Mouse (Mus musculus): ENCODE measurements around the gene Rpl22l1.

Rpl22l1 gene

DNA sequence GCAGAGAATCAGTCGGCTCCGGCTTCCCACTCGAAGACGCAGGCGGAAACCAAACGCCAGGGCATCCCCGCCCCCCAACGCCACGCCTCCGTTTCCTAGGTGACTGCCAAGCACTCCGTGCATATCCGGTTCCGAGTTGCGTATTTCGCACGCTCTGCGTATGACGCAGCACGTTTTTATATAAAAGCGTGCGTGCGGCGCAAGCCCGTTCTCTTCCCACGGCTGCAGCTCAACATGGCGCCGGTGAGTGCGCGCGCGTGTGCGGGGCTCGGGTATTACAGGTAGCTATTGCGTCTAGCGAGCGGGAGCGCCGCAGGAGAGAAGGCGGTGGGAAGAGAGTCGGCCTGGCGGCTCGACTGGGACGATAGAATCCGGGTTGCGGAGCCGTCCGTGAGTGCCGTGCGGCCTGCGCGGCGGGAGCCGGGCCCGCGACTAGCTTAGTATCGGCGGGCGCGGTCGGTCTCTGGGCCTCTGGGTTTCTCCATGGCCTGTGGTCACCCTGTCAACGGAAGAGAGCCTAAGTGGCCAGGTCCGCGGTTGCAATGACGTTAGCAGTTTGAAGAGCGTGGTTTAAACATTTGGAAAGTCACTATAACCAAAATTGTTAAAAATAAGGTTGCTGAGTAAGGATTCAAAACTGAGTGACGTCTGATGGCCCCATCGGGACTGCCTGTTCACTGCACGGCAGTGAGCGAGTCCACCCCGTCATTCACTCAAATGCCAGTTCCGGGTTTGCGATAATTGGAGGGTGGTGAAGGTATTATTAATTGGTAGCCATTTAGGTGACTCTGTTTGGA lies at the start of gene Rpl22l1:
Gene Rpl22l1 (plus strand): TSS at position 136 of the 797 bp plus-strand sequence.
- WGBS, result under 1% methylated on average over 72 of the region's 72 CpGs

GRCm38 (mm10) chr3:28755477-28755876 lies 49.8 kb upstream of the Rpl22l1 start:
- WGBS, result 85% methylated on average over 7 of the region's 7 CpGs

GRCm38 (mm10) chr3:28761225-28761789 lies 43.9 kb upstream of the Rpl22l1 start:
- 62% methylated on average over 8 of the region's 8 CpGs for WGBS

- WGBS, result 91% methylated on average over 4 of the region's 4 CpGs
Observed at GRCm38 (mm10) chr3:28766935-28767334, 38.3 kb upstream of the Rpl22l1 start.

DNA sequence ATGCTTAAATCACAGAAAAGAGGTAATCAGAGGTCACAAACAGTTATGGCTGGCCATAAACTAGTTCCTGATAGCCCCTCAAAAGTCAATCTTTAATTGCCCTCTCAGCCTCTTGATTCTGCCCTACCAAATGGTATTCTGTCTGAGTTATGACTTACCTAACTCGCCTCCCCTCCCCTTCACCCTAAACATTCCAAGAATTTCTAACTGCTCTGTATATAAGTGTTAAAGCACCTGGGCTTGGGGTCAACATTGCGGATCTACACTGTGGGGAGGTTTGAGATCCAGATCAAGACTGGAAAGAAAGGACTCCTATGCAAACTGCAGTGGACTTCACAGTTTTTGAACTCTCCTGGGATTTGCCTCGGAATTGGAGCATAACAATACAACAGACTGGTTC lies 37.0 kb upstream of the Rpl22l1 start:
- 87% methylated on average over 3 of the region's 3 CpGs for WGBS

GRCm38 (mm10) chr3:28772919-28773318 lies 32.3 kb upstream of the Rpl22l1 start:
- WGBS, result 65% methylated on average over 4 of the region's 4 CpGs

- 91% methylated on average over 7 of the region's 7 CpGs for WGBS
Observed at GRCm38 (mm10) chr3:28775361-28775760, 29.9 kb upstream of the Rpl22l1 start.

DNA sequence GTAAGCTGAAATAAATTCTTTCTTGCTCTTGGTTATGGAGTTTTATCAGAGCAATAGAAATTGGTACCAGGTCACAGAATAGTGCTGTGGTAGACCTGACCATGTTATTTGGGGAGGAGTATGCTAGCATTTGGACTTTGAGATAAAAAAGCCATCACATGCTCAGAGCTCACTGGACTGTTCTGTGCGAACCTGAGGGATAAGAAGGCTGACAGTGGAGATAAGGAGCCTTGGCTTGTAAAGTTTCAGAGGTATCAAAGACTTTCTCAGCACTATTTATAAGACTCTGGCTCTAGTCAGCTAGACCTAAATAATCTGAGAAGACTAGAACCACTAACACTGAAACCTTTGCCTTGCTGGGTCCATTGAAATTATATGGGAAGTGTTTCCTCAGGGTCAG lies 29.3 kb upstream of the Rpl22l1 start:
- WGBS, result 100% methylated on average over 1 of the region's 1 CpGs

DNA sequence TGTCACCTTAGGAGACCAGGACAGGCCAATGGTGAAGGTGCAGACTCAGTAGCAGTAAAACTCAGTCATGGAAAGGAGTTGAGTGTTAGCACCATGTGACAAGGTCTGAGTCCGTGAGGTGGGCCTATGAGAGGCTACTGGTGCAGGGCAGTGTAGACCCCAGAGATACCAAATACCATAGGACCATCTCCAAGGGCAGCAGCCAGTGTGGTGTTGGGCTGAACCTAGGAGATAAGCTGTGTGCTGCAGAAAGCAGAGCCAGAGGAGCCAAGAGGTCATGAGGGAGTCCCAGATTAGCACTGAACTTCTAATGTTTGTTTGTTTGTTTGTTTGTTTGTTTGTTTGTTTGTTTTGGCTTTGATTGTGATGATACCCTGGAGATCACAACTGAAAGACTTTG lies 28.7 kb upstream of the Rpl22l1 start:
- 85% methylated on average over 1 of the region's 1 CpGs for WGBS

GRCm38 (mm10) chr3:28780511-28780910 lies 24.7 kb upstream of the Rpl22l1 start:
- 64% methylated on average over 9 of the region's 9 CpGs for WGBS

- WGBS, result 2% methylated on average over 46 of the region's 46 CpGs
Observed at GRCm38 (mm10) chr3:28780994-28781393, 24.2 kb upstream of the Rpl22l1 start, which contains the start of gene Eif5a2. TSS of gene Eif5a2 (plus strand) at chr3:28781276.

- WGBS, result under 1% methylated on average over 35 of the region's 41 CpGs
Observed at GRCm38 (mm10) chr3:28781422-28781821, 23.8 kb upstream of the Rpl22l1 start.

GRCm38 (mm10) chr3:28781848-28782247 lies 23.4 kb upstream of the Rpl22l1 start:
- WGBS, result 28% methylated on average over 14 of the region's 14 CpGs

GRCm38 (mm10) chr3:28784176-28784575 lies 21.1 kb upstream of the Rpl22l1 start:
- 75% methylated on average over 2 of the region's 2 CpGs for WGBS

DNA sequence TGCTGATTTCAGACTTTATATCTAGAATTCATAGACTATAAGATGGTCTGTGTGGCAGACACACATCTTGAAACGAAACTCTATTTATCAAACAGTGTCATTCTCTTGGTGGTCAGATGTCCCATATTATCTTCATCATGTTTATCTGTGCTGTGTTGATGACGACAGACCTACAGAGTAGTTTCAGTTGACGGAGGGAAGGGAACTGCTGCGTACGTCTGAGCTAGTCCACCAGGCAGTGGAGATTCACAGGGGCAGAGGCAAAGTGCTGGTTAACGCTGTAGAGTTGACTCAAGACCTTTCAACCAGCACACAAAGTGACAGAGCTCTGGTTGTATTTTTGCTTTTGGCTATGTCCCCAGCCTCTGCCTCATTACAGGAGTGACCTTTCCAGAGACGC lies 10.4 kb upstream of the Rpl22l1 start:
- WGBS, result 90% methylated on average over 7 of the region's 7 CpGs

GRCm38 (mm10) chr3:28808039-28808643 lies 2.9 kb downstream of the Rpl22l1 start:
- WGBS, result 86% methylated on average over 4 of the region's 4 CpGs

- 67% methylated on average over 4 of the region's 4 CpGs for WGBS
Observed at GRCm38 (mm10) chr3:28811441-28811840, 6.2 kb downstream of the Rpl22l1 start.

- WGBS, result 2% methylated on average over 4 of the region's 4 CpGs
Observed at GRCm38 (mm10) chr3:28814361-28814760, 9.1 kb downstream of the Rpl22l1 start.

GRCm38 (mm10) chr3:28816010-28816540 lies 10.8 kb downstream of the Rpl22l1 start:
- WGBS, result 85% methylated on average over 4 of the region's 4 CpGs

DNA sequence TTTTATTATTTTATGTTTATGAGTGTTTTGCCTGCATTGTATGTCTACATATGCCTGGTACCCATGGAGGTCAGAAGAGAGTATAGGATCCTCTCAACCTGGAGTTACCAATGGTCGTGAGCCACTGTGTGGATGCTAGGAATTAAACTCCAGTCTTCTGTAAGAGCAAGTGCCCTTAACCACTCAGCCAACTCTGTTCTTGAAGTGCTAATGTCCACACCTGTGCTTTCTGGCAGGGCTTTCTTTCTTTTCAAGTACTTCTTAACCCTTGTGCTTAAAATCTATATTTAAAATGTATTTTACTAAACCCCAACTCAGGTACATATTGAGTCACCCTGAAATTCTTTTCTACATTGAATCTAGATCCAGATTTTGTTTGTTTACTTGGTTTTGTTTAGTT lies 21.0 kb downstream of the Rpl22l1 start:
- 100% methylated on average over 1 of the region's 1 CpGs for WGBS

GRCm38 (mm10) chr3:28827605-28828004 lies 22.4 kb downstream of the Rpl22l1 start:
- 90% methylated on average over 2 of the region's 2 CpGs for WGBS

GRCm38 (mm10) chr3:28829454-28829853 lies 24.2 kb downstream of the Rpl22l1 start:
- WGBS, result 88% methylated on average over 2 of the region's 2 CpGs

Data from cerebral cortex, adult 2 months (tissue).